Mouse (Mus musculus) heart, adult 11 months (tissue): ENCODE data around the gene Apon.

Experiments used
- DNase-seq: peaks from one replicate; pipeline ENCODE4 v3.0.0; 2022

The Apon gene

DNA sequence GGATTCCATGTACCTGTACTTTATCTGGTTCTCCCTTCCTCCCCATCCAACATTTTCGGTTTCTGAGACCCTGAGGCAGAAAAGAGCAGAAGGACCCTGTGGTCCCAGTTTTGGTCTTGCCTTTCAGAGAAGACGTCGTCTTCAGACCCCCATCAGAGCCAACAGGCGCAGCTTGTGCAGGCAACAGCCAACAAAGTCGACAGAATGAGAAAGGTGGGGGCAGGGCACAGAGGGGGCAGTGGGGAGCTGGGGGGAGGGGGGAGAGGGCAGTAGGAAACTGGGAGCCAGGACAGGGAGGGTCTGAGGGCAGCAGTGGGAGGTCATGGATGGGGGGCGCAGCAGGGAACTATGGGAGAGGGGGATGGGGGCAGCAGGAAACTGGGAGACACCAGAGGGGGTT lies 24.3 kb downstream of the Apon start:
- DNase-seq = no peak

DNA sequence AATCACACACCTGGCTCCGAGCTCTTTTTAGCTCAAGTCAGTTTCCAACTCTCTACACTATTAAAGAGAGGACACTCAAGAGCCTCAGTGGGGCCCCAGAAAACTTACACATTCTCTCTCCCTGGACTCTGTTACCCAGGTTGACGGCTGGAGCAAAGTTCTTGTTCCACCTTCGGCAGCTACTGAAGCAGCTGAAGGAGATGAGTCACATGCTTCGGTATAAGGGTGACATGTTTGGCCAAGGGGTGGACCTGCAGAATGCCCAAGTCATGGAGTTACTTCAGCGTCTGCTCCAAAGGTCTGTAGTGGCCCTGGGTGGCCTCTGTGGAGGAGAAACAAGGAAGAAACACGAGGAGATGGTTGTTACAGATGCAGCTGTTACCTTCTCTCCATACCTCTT lies 27.0 kb downstream of the Apon start:
- no peak for DNase-seq

- DNase-seq = no peak
Observed at GRCm38 (mm10) chr10:128281682-128282081, 27.8 kb downstream of the Apon start.

DNA sequence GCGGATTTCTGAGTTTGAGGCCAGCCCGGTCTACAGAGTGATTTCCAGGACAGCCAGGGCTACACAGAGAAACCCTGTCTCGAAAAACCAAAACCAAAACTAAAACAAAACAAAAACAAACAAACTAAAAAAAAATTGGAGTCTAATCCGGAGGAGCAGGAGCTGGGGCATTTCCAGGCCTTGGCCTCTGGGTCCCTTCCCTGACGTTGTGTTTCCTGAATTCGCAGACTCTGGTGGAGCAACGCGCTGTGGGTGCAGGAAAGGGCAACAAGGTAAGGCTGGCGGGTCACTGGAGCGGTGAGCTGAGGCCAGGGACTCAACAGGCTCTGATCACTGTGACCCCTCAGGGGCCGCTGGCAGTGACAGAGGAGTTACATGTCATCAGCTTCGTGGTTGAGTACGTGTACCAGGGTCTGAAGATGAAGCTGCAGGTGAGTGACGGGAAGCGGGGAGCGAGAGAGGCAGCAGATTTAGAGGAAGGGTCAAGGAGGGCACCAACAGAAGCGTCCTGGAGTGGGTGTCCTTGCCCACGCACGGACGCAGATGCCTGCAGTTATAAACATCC lies 29.1 kb downstream of the Apon start:
- DNase-seq = no peak

DNA sequence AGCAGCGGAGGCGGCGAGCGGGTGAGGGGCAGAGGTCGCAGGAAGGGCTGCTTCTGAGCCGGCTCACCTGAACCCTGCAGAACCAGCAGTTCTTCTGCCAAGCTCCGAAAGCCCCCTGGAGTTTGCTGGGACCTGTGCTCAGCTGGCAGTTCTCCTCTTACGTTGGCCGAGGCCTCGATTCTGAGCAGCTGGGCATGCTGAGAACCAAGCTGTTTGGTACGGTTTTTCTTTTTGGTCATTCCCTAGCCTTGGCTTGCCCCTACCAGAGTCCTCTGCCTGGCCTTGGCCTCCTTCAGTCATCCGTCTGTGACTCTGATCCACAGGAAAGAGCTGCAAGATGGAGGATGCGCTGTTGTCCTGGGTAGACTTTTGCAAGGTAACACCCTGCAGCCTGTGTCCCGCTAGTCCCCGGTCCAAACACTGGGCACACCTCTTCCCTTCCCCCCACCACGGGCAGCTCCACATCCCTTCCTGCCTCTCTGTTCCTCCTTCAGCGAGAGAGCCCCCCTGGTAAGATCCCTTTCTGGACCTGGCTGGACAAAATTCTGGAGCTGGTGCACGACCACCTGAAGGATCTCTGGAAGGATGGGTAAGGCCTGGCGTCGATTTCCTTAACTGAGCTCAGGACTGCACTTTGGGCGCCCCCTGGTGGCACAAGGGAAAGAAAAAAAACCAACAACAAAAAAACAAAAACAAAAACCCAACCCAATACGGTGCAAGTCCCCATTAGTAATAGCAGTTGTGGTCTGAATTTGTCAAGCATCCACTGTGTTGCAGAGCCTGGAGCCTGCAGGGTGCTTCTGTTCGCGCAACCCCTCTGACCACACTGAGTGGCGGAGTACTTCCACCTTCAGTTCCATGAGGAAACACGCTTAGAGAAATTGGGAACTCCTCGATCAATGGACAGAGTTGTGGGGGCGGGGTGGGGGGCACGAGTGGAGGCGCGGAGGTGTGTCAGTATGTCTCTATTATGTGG lies 30.0 kb downstream of the Apon start:
- DNase-seq = peak; percentile 91

- DNase-seq = peak; percentile 96
Observed at GRCm38 (mm10) chr10:128290594-128290993, 36.7 kb downstream of the Apon start.

- no peak for DNase-seq
Observed at GRCm38 (mm10) chr10:128296370-128297090, 42.6 kb downstream of the Apon start.

DNA sequence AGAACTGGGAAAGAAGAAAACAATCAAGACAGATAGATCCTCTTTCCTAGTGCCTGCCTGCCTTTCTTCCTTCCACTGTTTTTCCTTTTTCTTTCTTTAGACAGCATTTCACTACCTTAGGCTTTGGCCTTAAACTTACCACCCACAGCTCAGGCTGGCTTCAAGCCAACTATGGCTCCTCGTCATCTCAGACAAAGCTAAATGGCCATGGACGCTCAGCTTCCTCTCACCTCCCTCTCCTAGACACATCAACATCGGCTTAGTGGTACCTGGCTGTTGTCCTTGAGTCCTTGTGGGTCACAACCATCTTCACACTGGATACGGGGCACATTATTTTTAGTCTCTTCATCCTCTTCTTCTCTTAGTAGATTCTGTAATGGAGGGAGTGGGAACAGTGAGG lies 43.3 kb downstream of the Apon start:
- no peak for DNase-seq

GRCm38 (mm10) chr10:128297622-128298021 lies 43.7 kb downstream of the Apon start:
- DNase-seq = no peak

DNA sequence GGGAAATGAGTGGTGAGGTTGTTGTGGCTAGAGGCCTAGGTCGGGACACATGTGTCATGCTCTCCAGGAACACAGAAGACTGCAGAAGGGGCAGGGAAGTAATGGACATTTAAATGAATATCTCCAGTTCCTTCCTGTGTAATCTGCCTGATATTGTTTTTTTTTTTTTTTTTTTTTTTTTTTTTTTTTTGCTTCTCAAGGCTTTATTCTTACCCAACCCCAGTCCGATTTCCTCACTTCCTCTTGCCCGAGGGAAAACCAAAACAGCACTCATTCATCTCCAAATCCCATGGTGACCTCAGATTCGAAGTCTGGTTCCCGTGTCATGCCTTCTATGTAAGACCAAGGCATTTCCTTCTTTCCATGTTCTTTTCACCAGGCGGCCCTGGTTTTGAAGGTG lies 44.3 kb downstream of the Apon start:
- DNase-seq = no peak

DNA sequence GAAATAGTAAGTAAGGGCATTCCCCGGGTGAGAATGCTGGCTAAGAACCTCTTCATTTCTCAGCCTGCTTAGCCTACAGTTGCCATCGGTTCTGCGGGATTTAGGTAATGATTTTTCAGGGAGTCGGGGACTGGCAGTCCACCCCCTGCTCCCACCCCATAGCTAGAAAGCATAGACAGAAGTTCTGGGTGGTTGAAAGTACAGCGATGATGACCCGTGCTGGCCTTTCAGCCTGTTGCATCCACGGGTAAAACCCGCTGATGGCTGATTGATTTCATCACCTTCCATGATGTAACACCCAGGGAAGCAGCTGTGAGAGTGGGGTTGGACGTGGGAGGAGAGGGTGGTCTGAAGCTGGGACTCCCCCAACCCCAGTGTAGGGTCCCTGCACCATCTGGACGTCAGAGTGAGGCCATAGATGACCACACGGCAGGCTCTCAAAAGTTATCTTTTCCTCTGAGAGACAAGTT lies 44.8 kb downstream of the Apon start, which contains the start of gene Il23a:
Gene Il23a, minus strand, starts transcription at position 51 of the 470 bp plus-strand sequence.
- no peak for DNase-seq

GRCm38 (mm10) chr10:128302357-128302756 lies 48.5 kb downstream of the Apon start:
- no peak for DNase-seq

DNA sequence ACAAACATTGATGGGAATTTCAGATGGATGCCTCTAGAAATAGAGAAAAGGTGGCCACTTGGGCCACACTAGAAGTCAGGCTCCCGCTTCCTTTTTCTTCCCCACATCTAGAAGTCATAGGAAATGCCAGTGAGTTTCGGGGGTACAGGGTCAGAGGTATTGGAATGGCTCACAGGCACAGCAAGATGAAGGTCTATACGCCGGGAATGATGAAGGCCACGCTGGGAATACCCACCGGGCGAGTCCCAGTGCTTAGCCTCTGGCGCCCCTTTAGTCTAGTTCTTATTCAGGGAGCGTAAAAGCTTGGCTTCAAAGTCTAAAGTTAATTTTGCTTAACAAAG lies 48.9 kb downstream of the Apon start:
- DNase-seq = no peak

GRCm38 (mm10) chr10:128303126-128304021 lies 49.5 kb downstream of the Apon start, which contains the start of gene Pan2:
Gene Pan2, plus strand, starts transcription at chr10:128303335.
- peak; percentile 100 for DNase-seq
